Mouse (Mus musculus) adrenal gland (tissue): Measurements from ENCODE around the gene Gm20695.

Experiments used
- intact Hi-C: fragments of 180-260 bp; cut with DNase I; formaldehyde crosslinking; loops from one replicate; pipeline ENCODE4 v1.15.1; 2025

Gm20695 gene

DNA sequence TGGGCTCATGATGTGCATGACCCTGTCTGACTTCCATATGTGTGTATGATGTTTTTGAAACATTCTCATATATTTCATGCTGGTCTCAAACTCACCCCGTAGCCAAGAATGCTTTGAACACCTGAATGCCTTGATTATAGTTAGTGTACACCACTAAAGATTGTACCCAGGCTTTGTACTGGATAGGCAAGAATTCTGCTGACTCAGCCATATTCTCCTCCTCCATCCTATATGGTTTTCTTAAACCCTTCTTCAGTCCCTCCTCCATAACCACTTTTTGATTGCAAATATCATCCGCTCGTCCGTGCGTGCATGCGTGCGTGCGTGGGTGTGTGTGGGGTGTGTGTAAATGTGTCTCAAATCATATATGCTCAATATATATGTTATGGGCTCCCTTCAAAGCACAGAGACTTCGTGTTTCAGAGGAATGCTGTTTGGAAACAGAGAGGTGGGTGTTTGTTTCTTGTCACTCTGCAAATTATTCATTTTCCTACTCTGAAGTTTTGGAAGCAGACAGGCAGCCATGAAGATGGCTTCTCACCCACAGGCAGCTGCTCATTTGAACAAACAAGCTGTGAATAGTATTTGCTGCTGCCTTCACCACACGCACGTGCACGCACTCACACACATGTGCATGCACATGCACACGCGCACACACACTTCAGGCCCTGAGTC is 7.3 kb downstream of the Gm20695 start:
- intact Hi-C loops, result no loop called here

DNA sequence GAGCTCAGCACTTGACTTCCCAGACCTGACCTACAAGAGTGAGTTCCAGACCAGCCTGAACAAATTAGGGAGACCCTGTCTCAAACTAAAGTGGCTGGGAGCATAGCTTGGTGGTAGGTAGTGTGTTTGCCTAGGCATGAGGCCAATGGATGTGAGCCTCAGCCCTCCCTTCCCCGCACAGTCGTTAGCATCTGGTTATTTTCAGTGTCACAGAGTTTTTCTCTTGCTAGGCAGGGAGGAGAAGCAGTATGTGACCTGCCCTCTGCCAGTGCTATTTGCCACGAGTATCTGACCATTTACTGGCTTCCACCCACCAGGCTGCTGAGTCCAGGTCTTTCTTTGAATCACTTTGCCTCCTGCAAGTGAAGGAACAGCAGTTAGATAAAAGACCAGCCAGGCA is 9.3 kb downstream of the Gm20695 start:
- intact Hi-C loops, result no loop called here

DNA sequence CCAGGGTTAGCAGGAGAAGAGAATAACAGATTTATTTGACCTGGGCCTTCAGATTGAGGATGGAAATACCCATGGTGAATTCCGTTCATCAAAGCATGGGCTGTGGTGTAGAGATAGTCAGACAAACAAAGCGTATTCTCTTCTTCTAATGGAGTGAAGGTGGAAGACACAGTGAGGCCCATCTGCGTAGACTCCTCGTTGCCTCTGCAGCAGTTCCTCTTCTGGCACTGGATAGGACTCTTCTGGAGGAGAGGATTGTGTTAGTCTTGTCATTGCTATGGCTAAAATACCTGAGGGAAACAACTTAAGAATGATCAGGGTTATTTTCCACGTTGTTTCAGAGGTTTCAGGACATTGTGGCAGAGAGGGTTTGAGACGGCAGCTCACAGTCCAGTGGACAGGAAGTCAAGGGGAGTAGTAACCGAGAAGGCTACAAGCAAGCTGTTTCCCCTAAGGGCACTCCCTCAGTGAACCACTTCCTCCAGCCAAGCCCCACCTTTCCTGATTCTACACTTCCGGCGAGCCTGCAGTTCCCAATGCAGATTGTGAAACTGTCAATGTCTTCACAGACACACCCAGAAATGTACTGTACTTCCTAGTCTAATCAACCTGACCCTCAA is 10.8 kb downstream of the Gm20695 start:
- intact Hi-C loops, result no loop called here

DNA sequence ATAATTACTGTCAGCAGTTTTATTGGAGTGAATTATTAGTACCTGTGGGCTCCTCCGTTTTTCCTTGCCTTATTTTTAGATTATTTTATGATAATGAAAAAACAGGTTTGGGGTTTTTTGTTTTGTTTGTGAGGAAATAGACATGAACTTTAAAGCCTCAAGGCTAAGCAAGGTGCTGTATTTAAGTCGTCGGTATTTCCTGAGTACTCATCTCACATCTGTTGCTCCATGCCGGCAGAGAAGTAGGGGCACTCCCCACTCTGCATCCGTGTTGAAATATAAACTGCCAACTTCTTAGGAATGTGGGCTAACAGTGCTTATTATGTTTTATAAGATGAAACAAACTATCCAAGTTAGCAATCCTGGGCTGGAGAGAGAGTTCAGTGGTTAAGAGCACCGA is 11.6 kb downstream of the Gm20695 start:
- intact Hi-C loops, result no loop called here

DNA sequence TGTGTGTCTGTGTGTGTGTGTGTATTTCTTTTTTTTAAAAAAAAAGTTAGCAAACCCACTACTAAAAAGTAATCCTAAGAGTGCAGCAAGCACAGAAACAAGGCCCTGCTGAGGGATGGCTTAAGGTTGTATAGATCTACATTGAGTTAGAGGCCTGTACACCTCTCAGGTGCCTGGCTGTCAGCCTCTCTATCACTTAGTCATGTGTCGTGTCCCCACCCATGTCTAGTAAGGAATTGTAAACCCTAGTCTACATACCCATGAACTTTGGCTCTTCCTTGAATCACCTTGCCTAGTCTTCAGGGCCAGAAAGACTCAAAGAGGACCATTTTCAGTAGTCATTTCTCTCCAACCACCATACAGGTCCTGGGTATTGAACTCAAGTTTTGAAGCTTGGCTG is 12.1 kb downstream of the Gm20695 start:
- intact Hi-C loops, result no loop called here

DNA sequence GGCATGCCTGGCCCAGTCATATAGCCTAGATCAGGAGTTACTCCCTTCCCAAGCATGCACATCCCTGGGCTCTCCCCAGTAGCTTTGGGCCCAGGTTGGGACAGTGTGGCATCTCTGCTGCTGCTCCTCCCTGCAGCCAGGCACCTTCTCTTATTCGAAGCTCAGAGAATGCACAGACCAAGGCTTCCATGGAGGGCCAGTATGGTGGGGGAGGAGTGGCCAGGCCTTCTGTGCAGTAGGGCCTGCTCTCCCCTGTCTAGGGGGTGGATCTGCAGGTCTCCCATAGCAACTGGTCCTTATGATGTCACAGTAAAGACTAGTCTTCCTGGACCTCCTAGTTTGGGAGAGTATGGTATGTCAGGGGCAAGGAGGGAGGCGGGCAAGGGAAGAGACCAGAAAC is 23.0 kb downstream of the Gm20695 start:
- intact Hi-C loops, result loop anchor here (5.0 kb wide), 2 partner anchors 60 to 95 kb away; partner anchors contain the start of genes Slx4 and Zfp174

DNA sequence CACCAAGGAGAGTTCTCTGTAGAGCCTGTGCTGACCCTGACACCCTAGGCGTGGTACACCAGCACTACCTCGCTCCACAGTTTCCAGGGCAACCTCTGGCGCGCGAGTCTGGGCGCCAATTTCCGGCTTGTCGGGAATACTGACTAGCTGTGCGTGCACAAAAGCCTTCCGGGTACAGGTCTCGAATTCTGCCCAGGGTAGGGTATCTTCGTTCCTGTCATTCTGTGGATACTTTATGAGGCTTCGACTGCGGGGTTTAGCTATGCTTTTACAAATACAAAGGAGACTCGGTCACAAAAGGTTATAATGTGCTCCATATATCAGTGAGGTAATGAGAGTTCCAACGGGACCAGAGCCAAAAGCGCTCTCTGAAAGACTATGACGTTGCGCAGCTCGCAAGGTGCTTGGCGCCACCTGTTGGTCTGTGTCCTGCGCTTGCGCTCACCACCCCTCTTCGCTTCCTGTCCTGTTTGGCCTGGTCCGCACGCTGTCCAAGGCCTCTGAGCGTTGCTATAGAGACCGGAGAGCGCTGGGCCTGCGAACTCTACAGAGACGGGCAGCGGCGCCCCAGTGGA is 24.2 kb downstream of the Gm20695 start, which contains the start of the genes 1700037C18Rik and Cluap1:
Gene 1700037C18Rik (minus strand): TSS at position 153 of the 575 bp plus-strand sequence.
Gene Cluap1 (plus strand): TSS at position 265 of the 575 bp plus-strand sequence.
- intact Hi-C loops, result loop anchor here (5.0 kb wide), 2 partner anchors 61 to 94 kb away; partner anchors contain the start of genes Slx4 and Zfp174

DNA sequence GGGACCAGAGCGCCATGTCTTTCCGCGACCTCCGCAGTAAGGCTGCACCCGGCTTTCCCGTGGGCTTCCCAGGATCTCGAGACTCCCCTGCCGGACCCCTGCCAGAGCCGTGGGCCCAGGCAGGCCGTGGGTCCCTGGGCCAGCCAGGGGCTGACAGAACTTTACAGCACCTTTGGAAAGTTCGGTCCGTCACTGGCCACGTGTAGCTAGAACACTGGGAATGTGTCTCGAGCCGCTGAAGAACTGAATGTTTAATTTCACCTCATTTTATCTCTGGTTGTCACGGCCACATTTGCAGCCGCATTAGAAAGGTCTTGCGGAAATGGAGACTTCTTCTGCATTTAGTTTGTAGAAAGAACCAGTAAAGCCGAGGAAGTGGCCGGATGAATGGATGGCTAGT is 24.7 kb downstream of the Gm20695 start:
- intact Hi-C loops, result loop anchor here (5.0 kb wide), 2 partner anchors 62 to 93 kb away; partner anchors contain the start of genes Slx4 and Zfp174

DNA sequence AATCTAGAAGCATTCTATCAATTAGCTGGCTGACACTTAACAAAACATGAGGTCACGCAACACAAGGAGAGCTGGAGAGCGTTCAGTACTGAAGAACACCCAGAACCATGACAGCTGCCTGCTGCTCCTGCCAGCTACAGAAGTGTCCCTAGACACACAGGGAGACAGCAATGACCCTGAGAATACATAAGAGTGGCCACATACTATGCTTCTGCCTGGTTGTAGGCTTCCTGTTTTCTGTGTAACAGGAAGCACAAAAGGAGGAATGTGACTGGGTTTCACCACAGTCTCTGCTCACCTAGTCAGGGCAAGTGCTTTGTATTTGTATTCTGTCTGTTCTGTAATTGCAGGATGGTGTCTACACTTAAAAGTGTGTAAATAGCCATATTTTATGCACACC is 36.3 kb downstream of the Gm20695 start:
- intact Hi-C loops, result no loop called here

DNA sequence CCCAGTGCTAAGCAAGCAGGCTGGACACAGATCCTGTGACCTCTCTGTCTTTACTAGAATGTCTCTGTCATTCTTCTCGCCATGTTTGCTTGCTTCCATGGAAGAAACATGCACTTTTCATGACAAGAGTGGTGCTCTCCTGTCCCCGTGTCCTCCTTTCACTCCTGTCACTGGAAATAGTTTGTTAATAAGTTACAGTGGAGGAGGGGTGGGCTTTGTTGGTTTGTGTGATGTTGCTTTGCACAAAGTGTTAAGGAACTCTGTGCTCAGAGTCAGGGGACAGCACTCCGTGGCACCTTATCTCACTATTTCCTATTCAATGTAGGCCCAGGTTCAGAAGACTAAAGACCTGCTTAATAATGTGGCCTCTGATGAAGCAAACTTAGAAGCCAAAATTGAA is 39.1 kb downstream of the Gm20695 start:
- intact Hi-C loops, result no loop called here

DNA sequence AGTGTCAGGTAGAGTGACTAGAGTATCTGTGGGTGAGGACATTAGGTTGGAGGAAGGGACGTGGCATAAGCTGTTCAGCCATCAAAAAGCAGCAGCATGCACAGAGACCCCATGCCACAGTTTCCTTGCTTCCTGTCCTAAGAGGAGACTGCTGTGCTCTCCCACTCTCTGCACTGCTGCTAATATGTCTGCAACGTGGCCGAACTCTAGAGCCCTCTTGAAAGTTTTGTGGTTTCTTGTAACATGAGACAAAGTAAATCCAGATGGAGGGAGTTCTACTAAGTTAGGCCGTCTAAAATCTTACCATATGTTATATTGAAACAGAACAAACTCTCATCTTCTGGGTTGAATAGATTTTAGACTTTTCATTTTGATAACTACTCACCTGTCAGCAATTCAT is 39.5 kb downstream of the Gm20695 start:
- intact Hi-C loops, result no loop called here

DNA sequence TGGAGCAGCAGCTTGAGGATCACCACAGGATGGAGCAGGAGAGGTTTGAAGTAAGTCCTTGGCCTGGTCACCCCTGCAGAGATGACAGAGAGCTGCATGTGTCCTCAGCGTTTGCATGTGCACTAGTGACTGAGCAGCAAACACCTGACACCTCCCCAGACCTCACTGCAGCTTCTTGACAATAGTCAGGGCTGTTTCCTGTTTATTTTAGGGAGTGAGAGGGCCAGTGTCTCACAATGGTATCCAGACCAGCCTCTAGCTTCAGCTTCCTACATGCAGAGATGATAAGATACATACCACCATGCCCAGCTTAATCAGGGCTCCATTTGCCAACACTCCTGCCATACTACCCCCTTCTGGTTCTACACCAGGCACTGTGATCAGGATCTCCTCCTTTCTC is 44.1 kb downstream of the Gm20695 start:
- intact Hi-C loops, result no loop called here

DNA sequence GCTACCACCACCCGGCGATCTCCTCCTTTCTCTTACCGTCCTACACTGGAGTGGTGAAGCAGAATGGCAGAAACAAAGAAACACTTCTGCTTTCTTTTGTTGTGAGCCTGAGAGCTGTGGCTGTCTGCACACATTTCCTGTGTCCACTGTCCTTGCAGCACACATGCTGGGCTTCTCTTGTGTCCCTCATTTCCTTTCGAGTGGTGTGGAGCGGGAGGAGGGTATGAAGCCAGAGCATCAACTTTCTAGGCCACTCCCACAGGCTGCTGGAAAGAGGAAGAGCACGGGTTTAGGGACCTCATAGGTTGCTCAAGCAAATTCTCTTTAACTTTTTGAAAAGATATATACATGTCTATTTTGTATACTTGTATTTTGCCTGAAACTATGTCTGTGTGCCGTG is 44.7 kb downstream of the Gm20695 start:
- intact Hi-C loops, result no loop called here

DNA sequence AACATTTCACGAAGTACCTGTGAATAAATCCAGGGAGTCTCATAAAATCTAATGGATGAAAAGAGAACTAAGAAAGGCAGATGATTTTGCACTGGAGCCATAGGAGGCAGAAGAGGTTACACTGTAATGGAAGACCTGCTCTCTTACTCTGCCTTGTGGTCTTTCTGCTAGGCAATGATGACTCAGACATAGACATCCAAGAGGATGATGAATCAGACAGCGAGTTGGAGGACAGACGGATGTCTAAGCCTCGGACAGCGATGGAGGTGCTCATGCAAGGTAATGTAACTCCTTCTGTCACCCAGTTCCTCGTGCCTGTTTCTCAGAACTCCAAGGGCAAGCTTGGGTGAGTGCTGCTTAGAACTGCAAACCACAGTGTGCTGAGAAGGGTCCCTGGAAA is 49.1 kb downstream of the Gm20695 start:
- intact Hi-C loops, result no loop called here

DNA sequence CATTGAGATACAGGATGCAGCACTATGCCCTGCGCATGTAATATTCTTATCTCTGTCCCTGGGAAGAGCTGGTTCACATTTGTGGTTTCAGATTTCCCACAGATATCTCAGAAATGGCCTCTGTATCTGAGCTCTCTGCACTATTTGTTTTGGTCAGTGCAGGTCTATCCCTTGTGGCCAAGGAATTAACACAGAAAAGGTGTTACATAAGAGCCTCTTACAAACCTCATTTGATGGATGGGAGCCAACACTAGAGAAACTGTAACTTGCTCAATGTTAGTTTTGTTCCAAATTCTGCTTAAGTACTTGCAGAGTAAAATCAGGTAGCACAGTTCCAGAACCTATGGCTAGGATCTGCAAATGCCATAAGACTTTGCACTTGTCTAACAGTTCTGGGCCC is 49.6 kb downstream of the Gm20695 start:
- intact Hi-C loops, result no loop called here

DNA sequence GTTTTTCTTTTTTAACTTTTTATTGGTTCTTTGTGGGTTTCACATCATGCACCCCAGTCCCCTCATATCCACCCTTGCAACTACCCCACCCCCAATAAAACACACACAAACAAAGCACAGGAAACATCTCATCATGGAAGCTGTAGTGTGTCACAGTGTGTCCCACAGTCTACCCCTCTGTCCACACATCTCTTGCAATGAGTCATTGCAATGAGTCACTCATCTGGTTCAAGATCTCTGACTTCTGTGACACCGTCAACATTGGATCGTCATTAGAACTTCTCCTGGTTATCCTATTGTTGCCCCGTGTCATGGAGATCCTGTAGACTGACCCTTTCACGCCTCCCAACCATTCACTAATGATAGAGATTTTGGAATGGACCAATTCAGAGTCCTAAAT is 50.3 kb downstream of the Gm20695 start:
- intact Hi-C loops, result no loop called here

DNA sequence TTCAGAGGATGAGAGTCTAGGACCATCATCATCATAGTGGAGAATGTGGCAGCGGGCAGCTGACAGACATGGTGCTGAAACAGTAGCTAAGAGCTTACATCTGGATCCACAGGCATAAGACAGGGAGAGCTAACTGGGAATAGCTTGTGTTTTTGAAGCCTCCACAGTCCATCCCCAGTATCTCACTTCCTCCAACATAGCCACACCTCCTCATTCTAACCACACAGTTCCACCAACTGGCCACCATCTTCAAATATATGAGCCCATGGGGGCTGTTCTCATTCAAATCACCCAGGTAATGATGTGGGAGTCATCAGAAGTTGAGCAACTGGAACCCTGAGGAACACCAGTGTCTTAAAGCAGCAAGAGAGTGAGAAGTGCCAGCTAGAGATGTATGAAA is 66.7 kb downstream of the Gm20695 start:
- intact Hi-C loops, result no loop called here

DNA sequence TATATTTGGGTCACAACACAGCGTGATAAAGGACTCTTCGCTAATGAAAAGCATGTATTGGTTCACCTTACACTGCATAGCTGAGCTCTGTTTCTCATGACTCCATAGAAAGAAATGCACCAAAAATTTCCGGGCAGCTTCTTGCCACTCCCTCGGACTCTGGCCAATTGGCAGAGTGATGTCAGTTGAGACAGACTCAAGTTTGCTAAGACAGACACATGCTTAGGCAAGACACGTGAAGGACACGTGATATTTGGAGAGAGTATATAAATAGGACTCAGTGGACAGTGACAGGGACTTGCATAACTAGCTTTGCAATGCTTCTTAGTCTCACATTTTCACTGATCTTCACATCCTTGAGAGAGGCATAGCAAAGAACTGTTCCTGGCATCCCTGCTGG is 71.9 kb downstream of the Gm20695 start:
- intact Hi-C loops, result no loop called here

DNA sequence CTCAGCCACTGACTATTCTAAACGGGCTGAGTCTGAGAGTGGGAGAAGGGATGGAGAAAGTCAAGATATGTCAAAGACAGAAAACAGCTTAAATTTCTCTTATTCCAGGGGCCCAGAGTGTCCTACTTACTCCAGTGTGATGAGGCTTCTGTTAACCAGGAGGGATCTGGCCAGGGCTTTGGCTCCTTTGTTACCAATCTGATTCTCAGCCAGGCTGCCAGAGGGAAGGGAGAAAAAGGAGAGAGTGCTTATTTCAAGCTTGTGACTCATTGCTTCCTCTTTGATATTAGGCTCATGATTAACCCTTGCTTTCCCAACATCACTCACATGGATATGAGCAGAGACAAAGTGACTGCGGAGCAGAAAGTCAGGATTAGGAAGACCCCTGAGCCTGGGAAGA is 74.8 kb downstream of the Gm20695 start:
- intact Hi-C loops, result no loop called here

DNA sequence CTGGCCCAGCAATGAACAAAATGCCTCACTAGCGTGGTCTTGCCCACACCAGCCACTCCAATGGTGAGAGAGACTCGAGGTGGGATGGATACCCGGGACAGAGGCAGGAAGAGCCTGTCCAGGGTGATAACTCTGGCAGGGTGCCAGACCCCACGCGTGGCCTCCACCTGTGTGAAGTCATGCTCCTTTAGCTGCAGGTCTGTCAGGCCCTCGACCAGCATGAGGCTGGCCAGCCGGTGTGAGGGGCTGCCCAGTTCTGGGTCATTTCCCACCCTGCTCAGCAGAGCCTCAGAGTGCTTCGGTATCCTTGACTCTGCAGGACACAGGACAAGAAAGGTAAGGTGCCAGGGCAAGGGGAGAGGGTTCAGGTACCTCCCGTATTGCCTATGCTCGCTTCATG is 80.5 kb downstream of the Gm20695 start:
- intact Hi-C loops, result no loop called here

DNA sequence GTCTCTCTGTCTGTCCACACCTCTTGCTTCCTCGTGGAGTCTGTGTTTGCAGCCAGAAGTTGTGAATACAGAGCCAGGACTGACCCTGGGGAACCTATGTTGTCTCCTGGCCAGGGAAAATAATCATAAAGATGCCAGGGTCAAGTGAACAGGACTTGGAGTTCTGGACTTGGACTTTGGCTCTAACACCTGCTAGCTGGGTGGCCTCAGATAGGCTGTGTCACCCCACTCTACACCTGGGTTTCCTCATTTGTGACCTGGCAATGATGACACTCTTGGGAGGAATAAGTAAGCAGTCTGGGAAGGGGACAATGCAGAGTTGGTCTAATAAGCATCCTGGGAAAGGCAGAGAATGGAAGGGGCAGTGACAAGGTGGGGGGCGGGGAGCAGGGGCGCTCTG is 81.1 kb downstream of the Gm20695 start:
- intact Hi-C loops, result no loop called here
